Mouse (Mus musculus) hindbrain, embryonic 11.5 days (tissue): ENCODE data around the gene Vgll4. TPM values are rescaled to one million over a fixed set of nuclear protein-coding genes. Genes with fewer than 3 reads are reported as not detected.

ENCODE experiments used
- ATAC-seq: fragments of 200-750 bp; cut with Nextera tagmentation; 2 replicates; pipeline ENCODE4 v1.8.0; 2017; ENCODE audit warnings: mild to moderate bottlenecking, moderate TSS enrichment, moderate library complexity; ENCODE audit not compliant: low FRiP score
- DNase-seq: peaks from one replicate; pipeline ENCODE4 v3.0.0-alpha.2; 2015; ENCODE audit warnings: low spot score
- H3K27ac ChIP-seq: fragments of 300-500 bp; sonication (generic); 2 replicates; pipeline ENCODE4 v1.5.1; 2014; ENCODE audit warnings: mild to moderate bottlenecking, low read depth, low read length
- H3K27me3 ChIP-seq: fragments of 300-500 bp; sonication (generic); 2 replicates; pipeline ENCODE4 v1.6.1; 2014; ENCODE audit warnings: mild to moderate bottlenecking, low read length, moderate library complexity, mixed read lengths; ENCODE audit not compliant: control insufficient read depth, insufficient read depth
- H3K36me3 ChIP-seq: fragments of 300-500 bp; sonication (generic); 2 replicates; pipeline ENCODE4 v1.6.1; 2014; ENCODE audit warnings: mild to moderate bottlenecking, low read length, moderate library complexity, mixed read lengths; ENCODE audit not compliant: control insufficient read depth, insufficient read depth
- H3K4me1 ChIP-seq: fragments of 300-500 bp; sonication (generic); replicated peaks from 2 replicates; pipeline ENCODE4 v1.6.1; 2014; ENCODE audit warnings: low read length, mixed read lengths; ENCODE audit not compliant: control insufficient read depth, insufficient read depth
- H3K4me2 ChIP-seq: fragments of 300-500 bp; sonication (generic); replicated peaks from 2 replicates; pipeline ENCODE4 v1.6.1; 2014; ENCODE audit warnings: mild to moderate bottlenecking, low read depth, low read length
- H3K4me3 ChIP-seq: fragments of 300-500 bp; sonication (generic); 2 replicates; pipeline ENCODE4 v1.5.1; 2014; ENCODE audit warnings: low read depth, low read length
- H3K9ac ChIP-seq: fragments of 300-500 bp; sonication (generic); 2 replicates; pipeline ENCODE4 v1.6.1; 2014; ENCODE audit warnings: low read depth, low read length
- H3K9me3 ChIP-seq: fragments of 300-500 bp; sonication (generic); 2 replicates; pipeline ENCODE4 v1.6.1; 2016; ENCODE audit warnings: low read length; ENCODE audit not compliant: control insufficient read depth
- WGBS: fragments of 180-500 bp; shearing (Covaris S2); extraction: QIAGEN DNeasy Blood & Tissue Kit; methylation state at CpG from one replicate; pipeline ENCODE4 v1.1.7; 2014; 5-methylcytosine and 5-hydroxymethylcytosine counted together
- polyA plus RNA-seq: library from polyadenylated mRNA; unstranded; fragments of >200 nt; fragmentation: Nextera tagmentation; extraction: Ambion mirVana; gene quantifications from 2 replicates; pipeline ENCODE4 v1.2.1, GENCODE M21; 2014

Gene Vgll4
- polyA plus RNA-seq, 1 experiment from 2014 or later: 59.3 TPM

GRCm38 (mm10) chr6:115006065-115006464 lies 36.3 kb upstream of the Vgll4 start:
- H3K4me1 ChIP-seq: no peaks in the 10 kb centered on the region; the same call in 1 of the 2 replicates
- no peaks in the 10 kb centered on the region for H3K27me3 ChIP-seq
- no peaks in the 10 kb centered on the region for H3K36me3 ChIP-seq
- no peaks in the 10 kb centered on the region for H3K9me3 ChIP-seq
- no peak for DNase-seq
- ATAC-seq: no peak
- WGBS: 73% methylated on average over 3 of the region's 3 CpGs
- H3K4me2 ChIP-seq: no peak overlapping the region
- no peak overlapping the region for H3K27ac ChIP-seq
- no peak overlapping the region for H3K9ac ChIP-seq
- H3K4me3 ChIP-seq: no peak overlapping the region

- DNase-seq (no peak), ATAC-seq (no peak)
- H3K27me3 ChIP-seq: no peaks in the 10 kb centered on the region
Observed at GRCm38 (mm10) chr6:115005351-115005890, 35.6 kb upstream of the Vgll4 start.

GRCm38 (mm10) chr6:115004636-115005035 lies 34.8 kb upstream of the Vgll4 start:
- H3K9ac ChIP-seq: no peak overlapping the region
- no peaks in the 10 kb centered on the region for H3K9me3 ChIP-seq
- WGBS: 81% methylated on average over 8 of the region's 8 CpGs
- no peaks in the 10 kb centered on the region for H3K36me3 ChIP-seq
- H3K4me3 ChIP-seq: no peak overlapping the region
- H3K4me2 ChIP-seq: no peak overlapping the region
- ATAC-seq (no peak), DNase-seq (no peak)
- H3K4me1 ChIP-seq: no peaks in the 10 kb centered on the region
- no peaks in the 10 kb centered on the region for H3K27me3 ChIP-seq
- H3K27ac ChIP-seq: no peak overlapping the region

More at GRCm38 (mm10) chr6:115005351-115005890, 35.6 kb upstream of the Vgll4 start:
- 90% methylated on average over 8 of the region's 8 CpGs for WGBS
- Histone ChIP-seq H3K9ac (no peak overlapping the region), H3K9me3 (no peaks in the 10 kb centered on the region), H3K4me1 (no peaks in the 10 kb centered on the region), H3K4me3 (no peak overlapping the region), H3K36me3 (no peaks in the 10 kb centered on the region), H3K4me2 (no peak overlapping the region), H3K27ac (no peak overlapping the region)

GRCm38 (mm10) chr6:114998374-114999031 lies 28.7 kb upstream of the Vgll4 start:
- Histone ChIP-seq H3K36me3 (no peaks in the 10 kb centered on the region), H3K27ac (no peak overlapping the region), H3K4me1 (no peaks in the 10 kb centered on the region), H3K4me3 (no peak overlapping the region), H3K9ac (no peak overlapping the region), H3K4me2 (no peak overlapping the region), H3K27me3 (no peaks in the 10 kb centered on the region), H3K9me3 (no peaks in the 10 kb centered on the region)
- 83% methylated on average over 16 of the region's 16 CpGs for WGBS
- ATAC-seq: no peak
- no peak for DNase-seq

- H3K27me3 ChIP-seq: no peaks in the 10 kb centered on the region
- 75% methylated on average over 5 of the region's 5 CpGs for WGBS
- no peak for DNase-seq
- no peak overlapping the region for H3K4me3 ChIP-seq
- no peak overlapping the region for H3K27ac ChIP-seq
- no peak overlapping the region for H3K4me2 ChIP-seq
- no peaks in the 10 kb centered on the region for H3K4me1 ChIP-seq
- no peak overlapping the region for H3K9ac ChIP-seq
- ATAC-seq: no peak
- no peaks in the 10 kb centered on the region for H3K36me3 ChIP-seq
- no peaks in the 10 kb centered on the region for H3K9me3 ChIP-seq
Observed at GRCm38 (mm10) chr6:114997471-114997870, 27.7 kb upstream of the Vgll4 start.

GRCm38 (mm10) chr6:114996910-114997309 lies 27.1 kb upstream of the Vgll4 start:
- DNase-seq (no peak), ATAC-seq (no peak)
- Histone ChIP-seq H3K27me3 (no peaks in the 10 kb centered on the region), H3K4me1 (no peaks in the 10 kb centered on the region), H3K4me3 (no peak overlapping the region), H3K4me2 (no peak overlapping the region), H3K36me3 (no peaks in the 10 kb centered on the region), H3K9me3 (no peaks in the 10 kb centered on the region), H3K27ac (no peak overlapping the region), H3K9ac (no peak overlapping the region)
- WGBS: 86% methylated on average over 5 of the region's 5 CpGs

- H3K27ac ChIP-seq: no peak overlapping the region
- no peaks in the 10 kb centered on the region for H3K9me3 ChIP-seq
- H3K4me3 ChIP-seq: no peak overlapping the region
- no peak overlapping the region for H3K9ac ChIP-seq
- ATAC-seq (no peak), DNase-seq (no peak)
- no peak overlapping the region for H3K4me2 ChIP-seq
- 84% methylated on average over 5 of the region's 5 CpGs for WGBS
- no peaks in the 10 kb centered on the region for H3K27me3 ChIP-seq
- H3K36me3 ChIP-seq: no peaks in the 10 kb centered on the region
- no peaks in the 10 kb centered on the region for H3K4me1 ChIP-seq
Observed at GRCm38 (mm10) chr6:114994079-114994478, 24.3 kb upstream of the Vgll4 start.

- no peak for ATAC-seq
- WGBS: 83% methylated on average over 8 of the region's 8 CpGs
- H3K4me3 ChIP-seq: no peak overlapping the region
Observed at GRCm38 (mm10) chr6:114993659-114994058, 23.9 kb upstream of the Vgll4 start.

GRCm38 (mm10) chr6:114991909-114992308 lies 22.1 kb upstream of the Vgll4 start:
- Histone ChIP-seq H3K9ac (no peak overlapping the region), H3K4me3 (no peak overlapping the region), H3K27me3 (no peaks in the 10 kb centered on the region), H3K4me2 (no peak overlapping the region), H3K9me3 (no peaks in the 10 kb centered on the region), H3K4me1 (no peaks in the 10 kb centered on the region), H3K36me3 (no peaks in the 10 kb centered on the region), H3K27ac (no peak overlapping the region)
- DNase-seq: no peak
- WGBS: 86% methylated on average over 4 of the region's 4 CpGs
- ATAC-seq: no peak

More at GRCm38 (mm10) chr6:114993659-114994058, 23.9 kb upstream of the Vgll4 start:
- DNase-seq: no peak
- Histone ChIP-seq H3K27me3 (no peaks in the 10 kb centered on the region), H3K36me3 (no peaks in the 10 kb centered on the region), H3K9ac (no peak overlapping the region), H3K4me2 (no peak overlapping the region), H3K9me3 (no peaks in the 10 kb centered on the region), H3K4me1 (no peaks in the 10 kb centered on the region), H3K27ac (no peak overlapping the region)
